Mouse (Mus musculus): ENCODE results near the gene Supt3. TPM values are rescaled to one million over a fixed set of nuclear protein-coding genes. Genes with fewer than 3 reads are reported as not detected.

Supt3 gene
- total RNA-seq, 2 experiments from 2014 or later: 6.6 to 14.7 TPM

DNA sequence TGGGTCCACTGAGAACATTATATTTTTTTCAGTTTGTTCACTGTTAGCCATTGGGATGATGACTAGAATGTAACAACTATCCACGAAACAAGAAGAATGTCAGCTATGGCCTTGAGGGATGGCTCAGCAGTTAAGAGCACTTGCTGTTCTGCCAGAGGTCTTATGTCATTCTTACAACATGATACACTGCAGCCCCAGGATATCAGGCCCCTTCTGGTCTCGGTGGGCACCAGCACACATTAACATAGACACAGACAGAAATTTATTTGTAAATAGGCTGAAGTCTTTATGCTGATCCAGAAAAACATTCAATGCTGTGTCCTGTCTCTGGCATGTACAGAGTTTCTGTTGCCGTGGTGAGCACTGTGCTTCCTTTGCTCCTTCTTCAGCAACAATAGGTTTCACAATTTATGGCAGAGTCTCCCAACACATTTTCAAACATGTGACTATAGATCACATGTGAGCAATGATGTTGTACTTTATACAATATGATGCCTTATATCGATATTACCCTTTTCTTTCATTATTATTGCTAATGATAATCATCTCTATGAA, 166.7 kb downstream of the Supt3 start:
- ATAC-seq (replicated peaks; ENCODE audit: low FRiP score, low TSS enrichment, poor library complexity, severe bottlenecking): no peak

DNA sequence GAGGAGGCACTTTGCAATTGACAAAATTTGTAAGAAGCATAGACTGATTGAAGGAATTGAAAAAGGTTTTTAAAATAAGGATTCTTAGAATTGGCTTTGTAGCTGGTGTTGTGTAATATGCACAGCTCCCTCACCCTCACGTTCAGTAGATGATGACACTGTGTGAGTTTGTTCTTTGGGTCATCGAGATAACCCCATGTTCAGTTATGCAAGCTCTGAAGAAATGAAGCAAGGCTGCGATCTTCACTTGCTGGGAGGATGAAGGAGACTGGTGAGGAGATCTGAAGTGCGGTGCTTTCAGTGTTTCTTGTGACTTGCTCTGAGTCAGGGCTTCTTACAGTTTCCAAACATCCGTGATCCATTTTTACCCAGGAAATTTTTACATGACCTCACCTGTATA, 168.4 kb downstream of the Supt3 start:
- ATAC-seq (replicated peaks; ENCODE audit: low FRiP score, low TSS enrichment, poor library complexity, severe bottlenecking): no peak

- no peak for ATAC-seq (replicated peaks; ENCODE audit: low FRiP score, low TSS enrichment, poor library complexity, severe bottlenecking)
These were observed 171.4 kb downstream of the Supt3 start for GRCm38 (mm10) chr17:44948321-44948720.

DNA sequence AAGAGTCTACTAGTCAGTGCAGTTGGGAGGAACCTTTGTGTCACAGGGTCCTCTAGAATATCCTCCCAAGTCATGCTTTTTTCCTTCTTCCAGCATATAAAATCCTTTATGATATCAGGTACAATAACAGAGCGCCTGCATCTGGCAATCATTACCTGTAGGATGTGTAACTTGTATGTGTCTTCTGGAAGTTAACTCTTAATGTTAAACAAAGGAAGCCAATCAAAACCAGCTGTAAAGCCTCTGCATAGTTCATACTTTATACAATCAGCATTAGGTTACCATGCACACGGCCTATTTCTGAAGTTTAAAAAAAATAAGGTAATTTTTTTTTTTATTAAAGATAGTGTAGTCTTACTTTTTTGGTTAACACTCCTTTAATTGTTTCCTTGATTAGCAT, 179.7 kb downstream of the Supt3 start:
- no peak for ATAC-seq (replicated peaks; ENCODE audit: low FRiP score, low TSS enrichment, poor library complexity, severe bottlenecking)

DNA sequence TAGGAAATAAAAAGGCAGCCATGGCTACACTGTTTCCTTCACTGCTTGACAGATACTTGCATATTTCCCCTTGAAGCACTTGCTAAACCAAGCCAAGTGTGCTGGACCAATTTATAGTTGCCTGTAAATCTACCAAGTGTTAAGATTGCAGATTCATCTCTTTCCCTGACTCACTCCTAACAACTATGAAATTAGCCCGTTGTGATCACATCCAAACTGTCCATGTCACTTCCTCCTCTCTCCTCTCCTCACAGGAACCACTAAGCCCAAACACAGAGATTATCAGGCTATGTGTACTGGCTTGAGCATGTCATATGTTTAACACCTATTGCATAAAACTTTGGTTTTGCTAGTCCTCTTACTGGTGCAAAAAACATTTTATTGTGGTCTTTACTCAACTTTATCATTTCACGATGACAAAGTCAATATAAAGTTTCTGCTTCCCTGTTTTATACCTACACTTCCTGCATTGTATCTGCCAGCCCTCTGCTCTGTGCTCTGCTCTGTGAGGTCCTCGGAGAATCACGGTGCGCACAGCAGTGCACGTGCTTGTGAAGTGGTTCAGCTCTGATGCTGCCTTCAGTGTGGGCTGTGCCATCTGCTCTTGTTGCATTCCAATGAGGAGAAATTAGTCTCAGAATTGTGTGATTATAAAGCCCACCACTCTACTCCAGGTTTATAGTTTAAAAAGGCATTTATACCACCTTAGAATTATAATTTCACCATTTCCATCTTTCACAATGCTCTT, 186.3 kb downstream of the Supt3 start:
- no peak for ATAC-seq (replicated peaks; ENCODE audit: low FRiP score, low TSS enrichment, poor library complexity, severe bottlenecking)

DNA sequence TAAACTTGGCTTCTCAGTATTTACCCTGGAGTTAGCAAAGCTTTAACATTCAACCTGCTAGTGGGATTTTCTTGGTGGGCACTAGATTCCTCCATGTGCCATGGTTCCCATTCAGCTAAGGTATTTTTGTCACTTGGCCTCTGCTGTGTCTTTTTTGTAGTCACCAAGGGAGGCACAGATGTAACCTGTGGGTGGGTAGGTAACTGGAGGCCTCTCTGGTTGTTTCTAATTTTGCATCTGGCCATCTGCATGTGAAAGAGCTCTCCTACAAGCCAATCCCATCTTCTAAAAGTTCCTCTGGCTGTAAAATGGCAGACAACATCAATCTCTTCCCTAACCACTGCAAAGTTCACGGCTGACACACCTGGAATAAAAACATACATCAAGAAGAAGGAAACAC, 190.2 kb downstream of the Supt3 start:
- no peak for ATAC-seq (replicated peaks; ENCODE audit: low FRiP score, low TSS enrichment, poor library complexity, severe bottlenecking)

DNA sequence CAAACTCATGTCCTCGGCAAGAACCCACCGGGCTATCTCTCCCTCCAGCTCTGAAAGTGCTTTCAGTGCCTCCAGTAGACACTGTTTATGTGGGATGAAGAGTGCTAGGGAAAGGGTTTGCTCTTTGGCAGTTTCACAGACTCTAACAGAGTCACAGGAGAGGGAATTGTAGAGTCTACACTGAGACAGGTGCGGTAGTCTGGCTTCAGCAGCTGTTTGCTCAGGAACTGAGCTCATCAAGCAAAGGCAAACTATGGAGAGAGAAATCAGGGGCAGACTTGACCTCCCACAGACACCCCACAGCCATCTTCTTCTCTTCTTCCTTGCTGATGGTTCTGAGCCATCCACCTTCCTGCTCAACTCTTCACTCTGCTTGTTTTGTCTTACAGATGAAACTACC, 193.3 kb downstream of the Supt3 start:
- no peak for ATAC-seq (replicated peaks; ENCODE audit: low FRiP score, low TSS enrichment, poor library complexity, severe bottlenecking)

- ATAC-seq (replicated peaks; ENCODE audit: low FRiP score, low TSS enrichment, poor library complexity, severe bottlenecking): peak; percentile 84
These were observed 196.5 kb downstream of the Supt3 start for GRCm38 (mm10) chr17:44973489-44973888.

- no peak for ATAC-seq (replicated peaks; ENCODE audit: low FRiP score, low TSS enrichment, poor library complexity, severe bottlenecking)
These were observed 200.7 kb downstream of the Supt3 start for GRCm38 (mm10) chr17:44977690-44978089.

GRCm38 (mm10) chr17:44987964-44988363, 211.0 kb downstream of the Supt3 start:
- no peak for ATAC-seq (replicated peaks; ENCODE audit: low FRiP score, low TSS enrichment, poor library complexity, severe bottlenecking)

DNA sequence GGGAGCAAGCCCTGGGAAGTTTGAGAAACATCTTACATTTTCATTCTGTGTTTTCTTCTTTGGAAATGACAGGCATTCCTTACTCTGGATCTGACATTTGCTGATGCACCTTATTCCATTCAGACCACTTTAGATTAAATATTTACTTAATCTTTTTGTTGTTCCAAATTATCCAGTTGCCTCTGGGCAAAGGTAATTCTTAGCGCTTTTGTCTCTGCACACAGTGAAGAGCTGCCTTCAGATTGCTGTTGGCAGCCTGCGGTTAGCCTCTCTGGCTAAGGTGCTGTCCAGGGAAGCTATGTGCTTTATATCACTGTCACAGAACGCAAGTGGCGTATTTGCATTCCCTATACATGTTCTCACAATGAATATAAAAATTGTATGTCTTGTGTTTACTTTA, 226.4 kb downstream of the Supt3 start:
- ATAC-seq (replicated peaks; ENCODE audit: low FRiP score, low TSS enrichment, poor library complexity, severe bottlenecking): no peak

DNA sequence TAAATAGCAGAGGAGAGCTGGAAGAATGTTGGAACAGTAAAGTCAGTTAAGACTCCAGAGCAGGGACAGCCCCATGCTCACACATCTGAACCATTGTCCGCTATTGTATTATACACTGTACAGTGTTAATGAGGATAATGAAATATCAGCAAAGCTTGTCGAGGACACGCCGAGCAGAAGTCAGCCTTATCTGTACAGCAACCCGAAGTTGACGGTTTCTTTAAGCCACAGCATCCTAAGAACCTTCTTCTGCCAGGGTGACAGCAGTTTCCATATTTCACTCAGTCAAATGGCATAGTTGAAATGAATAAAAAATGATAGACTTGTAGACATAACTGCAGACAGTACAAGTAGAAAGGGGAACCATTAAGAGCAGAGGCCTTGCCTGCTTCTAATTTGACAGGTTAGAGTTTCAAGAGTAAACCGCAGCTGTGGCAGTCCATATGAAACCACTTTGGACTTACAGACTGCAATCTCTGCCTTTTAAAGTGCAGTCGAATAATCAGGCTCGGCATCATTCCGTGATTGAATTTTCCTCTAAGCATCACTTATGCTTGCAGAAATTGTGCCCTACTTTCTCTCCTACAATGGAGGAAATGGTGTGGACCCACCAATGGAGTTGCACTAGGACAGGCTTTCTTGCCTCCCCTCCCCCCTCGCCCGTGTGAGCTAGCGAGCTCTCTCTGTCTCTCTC, 227.7 kb downstream of the Supt3 start:
- peak; percentile 74 for ATAC-seq (replicated peaks; ENCODE audit: low FRiP score, low TSS enrichment, poor library complexity, severe bottlenecking)

GRCm38 (mm10) chr17:45007461-45007860, 230.5 kb downstream of the Supt3 start:
- no peak for ATAC-seq (replicated peaks; ENCODE audit: low FRiP score, low TSS enrichment, poor library complexity, severe bottlenecking)

DNA sequence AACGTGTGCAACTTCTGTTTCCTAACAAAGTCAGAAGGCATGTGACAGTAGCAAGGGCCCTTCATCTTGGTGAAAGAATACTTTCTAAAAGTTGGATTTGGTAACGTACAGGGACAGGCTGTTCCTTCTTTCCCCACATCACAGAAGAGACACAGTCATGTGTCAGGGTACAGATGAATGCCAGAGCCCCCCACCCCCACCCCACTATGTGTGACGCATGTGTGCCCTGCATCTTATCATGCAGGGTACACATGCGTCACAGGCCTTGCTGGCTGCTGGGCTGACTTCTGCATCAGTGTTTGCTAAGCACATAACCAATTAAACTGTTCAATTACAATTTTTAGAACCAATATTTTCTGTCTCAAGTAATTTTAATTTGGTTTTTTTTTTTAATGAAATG, 231.7 kb downstream of the Supt3 start:
- no peak for ATAC-seq (replicated peaks; ENCODE audit: low FRiP score, low TSS enrichment, poor library complexity, severe bottlenecking)

DNA sequence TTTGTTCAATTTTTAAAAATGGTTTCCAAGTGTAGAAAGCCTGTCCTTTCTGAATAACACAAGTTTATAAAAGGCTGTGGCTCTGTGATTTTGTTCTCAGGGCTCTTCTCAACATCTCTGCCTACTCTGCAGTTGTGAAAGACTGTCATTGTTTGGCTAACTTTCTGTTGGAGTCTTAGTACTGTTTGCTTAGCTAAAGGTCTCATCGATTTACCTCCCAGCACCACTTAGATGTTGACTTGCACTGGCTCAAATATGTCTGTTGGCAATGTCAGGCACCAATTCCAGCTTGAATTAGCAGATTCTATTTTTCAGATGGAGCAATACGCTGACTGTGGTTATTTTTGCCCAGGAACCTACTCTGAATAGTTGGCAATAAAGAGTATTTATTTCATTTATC, 233.5 kb downstream of the Supt3 start:
- no peak for ATAC-seq (replicated peaks; ENCODE audit: low FRiP score, low TSS enrichment, poor library complexity, severe bottlenecking)

DNA sequence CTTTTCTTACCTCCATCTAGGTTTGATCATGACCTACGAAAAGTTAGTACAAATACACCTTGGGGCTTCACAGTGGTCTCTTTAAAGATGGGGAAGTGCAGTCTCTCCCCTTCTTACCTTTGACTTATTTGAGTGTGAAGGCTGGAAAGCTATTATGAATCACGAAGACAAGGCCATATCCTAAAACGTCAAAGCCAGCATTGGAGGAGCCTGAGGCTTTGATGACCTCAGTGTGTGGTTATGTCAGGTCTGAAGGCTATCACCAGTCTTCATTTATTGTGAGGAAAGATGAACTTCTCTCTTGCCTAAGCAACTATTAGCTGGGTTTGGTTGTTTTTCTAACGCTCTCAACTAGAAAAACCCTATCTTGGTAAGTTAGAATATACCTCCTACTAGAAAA, 239.8 kb downstream of the Supt3 start:
- ATAC-seq (replicated peaks; ENCODE audit: low FRiP score, low TSS enrichment, poor library complexity, severe bottlenecking): no peak

- ATAC-seq (replicated peaks; ENCODE audit: low FRiP score, low TSS enrichment, poor library complexity, severe bottlenecking): no peak
These were observed 243.4 kb downstream of the Supt3 start for GRCm38 (mm10) chr17:45020155-45020930.

- no peak for ATAC-seq (replicated peaks; ENCODE audit: low FRiP score, low TSS enrichment, poor library complexity, severe bottlenecking)
These were observed 251.5 kb downstream of the Supt3 start for GRCm38 (mm10) chr17:45028441-45028840.

DNA sequence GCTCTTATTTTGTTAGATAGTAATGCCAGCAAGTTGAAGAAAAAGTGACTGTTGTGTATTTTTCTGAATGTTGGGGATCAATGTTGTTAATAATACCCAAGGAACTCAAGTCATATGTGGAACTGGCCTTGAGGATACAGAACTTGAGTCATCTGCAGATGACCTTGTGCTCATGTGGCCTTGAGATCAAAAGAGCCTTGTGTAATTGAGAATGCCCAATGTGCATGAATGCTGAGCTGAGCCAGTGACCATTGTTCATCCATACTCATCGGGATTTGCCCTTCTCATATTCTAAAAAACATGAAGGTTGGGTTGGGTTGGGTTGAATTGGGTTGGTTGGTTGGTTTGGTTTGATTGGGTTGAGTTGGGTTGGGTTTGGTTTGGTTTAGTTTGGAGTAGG, 252.2 kb downstream of the Supt3 start:
- ATAC-seq (replicated peaks; ENCODE audit: low FRiP score, low TSS enrichment, poor library complexity, severe bottlenecking): no peak

GRCm38 (mm10) chr17:45032209-45032608, 255.3 kb downstream of the Supt3 start:
- no peak for ATAC-seq (replicated peaks; ENCODE audit: low FRiP score, low TSS enrichment, poor library complexity, severe bottlenecking)
